Mouse (Mus musculus) limb, embryonic 11.5 days (tissue): ENCODE results near the gene 4930432K21Rik. TPM values are rescaled to one million over a fixed set of nuclear protein-coding genes. Genes with fewer than 3 reads are reported as not detected.
A peak's percentile ranks its signal among the peaks of the same experiment; 100 is the strongest.

Source experiments
- ATAC-seq: fragments of 200-750 bp; cut with Nextera tagmentation; 2 replicates; pipeline ENCODE4 v1.8.0; 2017; ENCODE audit warnings: low read depth; ENCODE audit not compliant: insufficient number of reproducible peaks, low FRiP score, low TSS enrichment
- DNase-seq: peaks from one replicate; pipeline ENCODE4 v3.0.0-alpha.2; 2015; ENCODE audit warnings: low spot score
- H3K27ac ChIP-seq: fragments of 300-500 bp; sonication (generic); replicated peaks from 2 replicates; pipeline ENCODE4 v1.5.1; 2014; ENCODE audit warnings: low read depth, mild to moderate bottlenecking, low read length
- H3K27me3 ChIP-seq: fragments of 300-500 bp; sonication (generic); 2 replicates; pipeline ENCODE4 v1.6.1; 2014; ENCODE audit warnings: mild to moderate bottlenecking, low read length, mixed read lengths; ENCODE audit not compliant: control insufficient read depth, insufficient read depth
- H3K36me3 ChIP-seq: fragments of 300-500 bp; sonication (generic); 2 replicates; pipeline ENCODE4 v1.6.1; 2014; ENCODE audit warnings: mild to moderate bottlenecking, low read length, moderate library complexity, mixed read lengths; ENCODE audit not compliant: control insufficient read depth, insufficient read depth
- H3K4me1 ChIP-seq: fragments of 300-500 bp; sonication (generic); 2 replicates; pipeline ENCODE4 v1.6.1; 2014; ENCODE audit warnings: low read length, mixed read lengths; ENCODE audit not compliant: control insufficient read depth, insufficient read depth
- H3K4me2 ChIP-seq: fragments of 300-500 bp; sonication (generic); 2 replicates; pipeline ENCODE4 v1.6.1; 2014; ENCODE audit warnings: low read depth, mild to moderate bottlenecking, moderate library complexity; ENCODE audit not compliant: severe bottlenecking
- H3K4me3 ChIP-seq: fragments of 300-500 bp; sonication (generic); 2 replicates; pipeline ENCODE4 v1.5.1; 2014; ENCODE audit warnings: low read depth, low read length
- H3K9ac ChIP-seq: fragments of 300-500 bp; sonication (generic); 2 replicates; pipeline ENCODE4 v1.6.1; 2014; ENCODE audit warnings: mild to moderate bottlenecking, low read length
- H3K9me3 ChIP-seq: fragments of 300-500 bp; sonication (generic); 2 replicates; pipeline ENCODE4 v1.6.1; 2016; ENCODE audit warnings: low read length; ENCODE audit not compliant: control insufficient read depth
- WGBS: fragments of 180-500 bp; shearing (Covaris S2); extraction: QIAGEN DNeasy Blood & Tissue Kit; methylation state at CpG from one replicate; pipeline ENCODE4 v1.1.7; 2014; 5-methylcytosine and 5-hydroxymethylcytosine counted together
- microRNA counts: library from miRNA; unstranded; fragments of <30 nt; microRNA quantifications from one replicate; lab custom pipeline; 2016
- microRNA-seq: library from miRNA; unstranded; fragments of <30 nt; microRNA quantifications from one replicate; pipeline ENCODE4, GENCODE M21; 2016
- polyA plus RNA-seq: library from polyadenylated mRNA; unstranded; fragments of >200 nt; fragmentation: Nextera tagmentation; extraction: Ambion mirVana; gene quantifications from 2 replicates; pipeline ENCODE4 v1.2.1, GENCODE M21; 2014

4930432K21Rik gene
- polyA plus RNA-seq, 1 experiment from 2014 or later, result 0.61 TPM

DNA sequence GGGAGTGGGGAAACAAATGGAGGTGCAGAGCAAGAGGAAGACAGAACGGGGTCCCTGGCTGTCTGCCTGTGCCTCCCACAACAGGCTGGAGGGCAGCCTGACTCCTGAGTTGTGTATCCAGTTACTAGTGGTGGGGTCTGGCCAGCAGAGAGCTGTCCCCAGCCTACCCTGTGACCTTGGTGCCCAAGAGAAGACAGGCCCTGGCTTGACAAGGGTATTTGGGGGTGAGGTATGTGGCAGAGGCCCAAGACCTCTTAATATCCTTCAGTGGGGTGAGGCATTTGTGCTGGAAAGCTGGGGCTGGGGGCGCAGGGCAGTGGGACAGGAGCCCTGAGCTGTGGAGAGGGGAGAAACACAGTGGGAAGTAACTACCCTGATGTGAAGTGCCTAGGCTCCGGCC is 63.4 kb downstream of the 4930432K21Rik start:
- no peaks in the 10 kb centered on the region for H3K27me3 ChIP-seq
- H3K9me3 ChIP-seq, result no peaks in the 10 kb centered on the region
- DNase-seq (no peak), ATAC-seq (no peak)
- H3K4me1 ChIP-seq, result 0 out of 2 replicates have a peak, but pooled peaks cover 2% of the 10 kb centered on the region
- no peak overlapping the region for H3K4me3 ChIP-seq
- no peak overlapping the region for H3K4me2 ChIP-seq
- peaks cover 20% of the 10 kb centered on the region for H3K36me3 ChIP-seq
- no peak overlapping the region for H3K9ac ChIP-seq
- H3K27ac ChIP-seq, result no peak overlapping the region
- 86% methylated on average over 3 of the region's 3 CpGs for WGBS

- H3K27ac ChIP-seq, result no peak overlapping the region
- H3K36me3 ChIP-seq, result peaks cover 20% of the 10 kb centered on the region
- H3K27me3 ChIP-seq, result no peaks in the 10 kb centered on the region
- H3K4me1 ChIP-seq, result 0 out of 2 replicates have a peak, but pooled peaks cover 2% of the 10 kb centered on the region
- H3K4me2 ChIP-seq, result no peak overlapping the region
- no peak for DNase-seq
- no peak overlapping the region for H3K4me3 ChIP-seq
- no peak for ATAC-seq
- H3K9me3 ChIP-seq, result no peaks in the 10 kb centered on the region
- WGBS, result 94% methylated on average over 31 of the region's 31 CpGs
- H3K9ac ChIP-seq, result no peak overlapping the region; the same call in 1 of the 2 replicates
Observed at GRCm38 (mm10) chr8:84211881-84212563, 64.2 kb downstream of the 4930432K21Rik start.

DNA sequence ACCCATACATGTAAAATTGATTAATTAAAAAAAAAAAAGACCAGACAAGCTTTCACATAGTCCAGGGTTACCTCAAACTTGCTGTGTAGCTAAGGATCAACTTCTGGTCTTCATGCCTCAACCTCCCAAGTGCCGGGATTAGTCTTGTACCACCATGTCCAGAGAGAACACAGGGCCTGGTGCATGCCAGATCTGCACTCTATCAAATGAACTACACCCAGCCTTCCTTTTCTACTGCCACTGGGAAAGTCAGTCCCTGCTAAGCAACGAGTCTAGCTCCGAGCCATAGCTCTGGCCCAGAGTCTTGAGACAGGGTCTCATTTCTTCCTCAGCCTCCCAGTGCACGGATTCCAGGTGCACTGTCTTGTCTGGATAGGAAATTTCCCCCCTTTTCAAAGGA is 65.5 kb downstream of the 4930432K21Rik start:
- Histone ChIP-seq H3K9me3 (no peaks in the 10 kb centered on the region), H3K4me2 (no peak overlapping the region), H3K27ac (no peak overlapping the region), H3K4me1 (0 out of 2 replicates have a peak, but pooled peaks cover 2% of the 10 kb centered on the region), H3K9ac (no peak overlapping the region), H3K27me3 (no peaks in the 10 kb centered on the region), H3K36me3 (peaks cover 26% of the 10 kb centered on the region), H3K4me3 (no peak overlapping the region)
- ATAC-seq, result no peak
- no peak for DNase-seq
- 86% methylated on average over 4 of the region's 4 CpGs for WGBS

DNA sequence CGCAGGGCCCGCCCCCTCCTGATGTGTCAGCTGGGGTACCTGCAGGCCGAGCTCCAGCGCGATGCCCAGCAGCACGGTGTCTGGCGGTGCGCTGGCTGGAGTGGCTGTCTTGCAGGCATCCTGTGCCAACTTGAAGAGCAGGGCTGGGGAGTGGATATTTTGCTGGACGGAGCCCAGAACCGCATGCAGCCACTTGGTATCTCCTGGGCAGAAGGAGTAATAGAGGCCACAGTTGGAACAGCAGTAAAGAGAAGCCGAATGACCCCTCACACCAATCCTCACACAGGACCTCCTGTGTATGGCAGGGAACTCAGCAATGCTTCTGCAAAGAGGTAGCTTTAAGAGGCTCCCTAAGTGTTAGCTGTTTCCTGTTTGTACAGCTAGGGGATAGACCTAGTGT is 69.4 kb downstream of the 4930432K21Rik start:
- H3K4me3 ChIP-seq, result no peak overlapping the region
- no peaks in the 10 kb centered on the region for H3K27me3 ChIP-seq
- H3K9me3 ChIP-seq, result no peaks in the 10 kb centered on the region
- DNase-seq (no peak), ATAC-seq (no peak)
- H3K9ac ChIP-seq, result no peak overlapping the region
- H3K27ac ChIP-seq, result no peak overlapping the region
- H3K36me3 ChIP-seq, result peaks cover 25% of the 10 kb centered on the region; the same call in 1 of the 2 replicates
- no peak overlapping the region for H3K4me2 ChIP-seq
- 93% methylated on average over 11 of the region's 11 CpGs for WGBS
- H3K4me1 ChIP-seq, result no peaks in the 10 kb centered on the region

DNA sequence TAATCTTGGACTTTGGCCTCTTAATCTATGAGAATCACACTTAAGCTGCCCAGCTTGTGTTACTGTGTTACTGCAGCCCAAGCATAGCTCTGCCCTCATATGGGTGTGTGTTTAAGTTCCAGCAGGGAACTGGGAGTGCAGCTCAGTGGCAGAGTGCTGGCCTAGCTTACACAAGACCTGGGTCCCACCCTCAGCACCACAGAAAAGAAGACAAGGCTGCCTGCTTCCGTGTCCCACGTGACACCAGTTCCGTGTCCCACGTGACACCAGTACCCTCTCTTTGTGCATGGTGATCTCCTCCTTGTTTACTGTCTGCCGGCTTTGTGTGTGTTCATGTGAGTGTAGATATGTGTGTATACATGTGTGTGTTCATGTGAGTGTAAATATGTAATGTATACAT is 70.3 kb downstream of the 4930432K21Rik start:
- DNase-seq, result no peak
- Histone ChIP-seq H3K9me3 (no peaks in the 10 kb centered on the region), H3K27ac (no peak overlapping the region), H3K9ac (no peak overlapping the region), H3K4me2 (no peak overlapping the region), H3K27me3 (no peaks in the 10 kb centered on the region), H3K4me1 (no peaks in the 10 kb centered on the region), H3K4me3 (no peak overlapping the region), H3K36me3 (peaks cover 29% of the 10 kb centered on the region)
- 92% methylated on average over 5 of the region's 5 CpGs for WGBS
- ATAC-seq, result no peak

DNA sequence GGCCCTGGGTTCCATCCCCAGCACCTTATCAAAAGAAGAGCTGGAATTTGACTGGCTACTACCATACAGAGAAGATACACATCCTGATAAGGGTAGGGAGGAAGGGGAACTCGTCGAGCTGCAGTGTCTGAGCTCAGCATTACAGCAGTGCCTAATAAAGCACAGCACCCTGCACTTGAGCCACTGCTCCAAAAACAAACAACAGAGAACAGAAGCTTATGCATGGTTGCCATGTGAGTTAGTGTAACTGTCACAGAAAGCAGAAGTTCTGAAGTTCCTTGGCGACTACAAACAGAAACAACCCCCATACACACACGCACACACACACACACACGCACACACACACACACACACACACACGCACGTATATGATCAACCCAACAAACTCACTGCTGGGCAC is 72.3 kb downstream of the 4930432K21Rik start:
- Histone ChIP-seq H3K4me2 (no peak overlapping the region), H3K9ac (no peak overlapping the region), H3K4me1 (no peaks in the 10 kb centered on the region), H3K27ac (no peak overlapping the region), H3K4me3 (no peak overlapping the region), H3K9me3 (no peaks in the 10 kb centered on the region), H3K36me3 (peaks cover 31% of the 10 kb centered on the region), H3K27me3 (no peaks in the 10 kb centered on the region)
- ATAC-seq (no peak), DNase-seq (no peak)
- 90% methylated on average over 7 of the region's 7 CpGs for WGBS

MicroRNAs within 50 kb of the gene (microRNA counts, 519-probe panel; counts per million panel counts)
- microRNA mmu-miR-181c (lab: Ali Mortazavi, UCI) (2,975 counts per million, percentile 34 among the panel's probes with 10 or more counts), microRNA mmu-miR-23a (lab: Ali Mortazavi, UCI) (4,568 counts per million, percentile 71 among the panel's probes with 10 or more counts), microRNA mmu-miR-27a (lab: Ali Mortazavi, UCI) (5,489 counts per million, percentile 89 among the panel's probes with 10 or more counts)

Small RNAs within 50 kb of the gene (microRNA-seq; reads per million reads assigned to microRNA genes)
- not detected for gene Gm25110
- gene Mir181c, result 6,815 reads per million, percentile 92 among the genes with 10 or more reads in this experiment
- 7,704 reads per million, percentile 93 among the genes with 10 or more reads in this experiment for gene Mir181d
- 9,461 reads per million, percentile 94 among the genes with 10 or more reads in this experiment for gene Mir23a
- not detected for gene Mir24-2
- gene Mir27a, result 201 reads per million, percentile 58 among the genes with 10 or more reads in this experiment
- gene Mir3074-2, result not detected

Other genes starting within 250 kb of the 4930432K21Rik start
- 20.7 and 23.0 TPM in 2 replicates for gene Adgrl1, start 247.9 kb upstream of the 4930432K21Rik start, polyA plus RNA-seq
- gene Gm10644, start 192.8 kb upstream of the 4930432K21Rik start, polyA plus RNA-seq, result 0.76 and 0.81 TPM in 2 replicates
- gene Asf1b, start 192.5 kb upstream of the 4930432K21Rik start, polyA plus RNA-seq, result 81.8 and 84.1 TPM in 2 replicates
- gene Prkaca, start 175.0 kb upstream of the 4930432K21Rik start, polyA plus RNA-seq, result 145 and 156 TPM in 2 replicates
- gene Samd1, start 150.4 kb upstream of the 4930432K21Rik start, polyA plus RNA-seq, result 18.9 and 19.0 TPM in 2 replicates
- 1.2 and 1.5 TPM in 2 replicates for gene 1700067K01Rik, start 146.5 kb upstream of the 4930432K21Rik start, polyA plus RNA-seq
- gene 2210011C24Rik, start 135.9 kb upstream of the 4930432K21Rik start, polyA plus RNA-seq, result 0.18 and 0.35 TPM in 2 replicates
- 1.1 and 2.1 TPM in 2 replicates for gene Palm3, start 126.6 kb upstream of the 4930432K21Rik start, polyA plus RNA-seq
- 0.20 and 0.27 TPM in 2 replicates for gene Il27ra, start 105.4 kb upstream of the 4930432K21Rik start, polyA plus RNA-seq
- gene Rln3, start 103.0 kb upstream of the 4930432K21Rik start, polyA plus RNA-seq, result not detected in 2 replicates
- 1.2 and 1.3 TPM in 2 replicates for gene Gm10643, start 82.9 kb upstream of the 4930432K21Rik start, polyA plus RNA-seq
- gene Rfx1, start 81.2 kb upstream of the 4930432K21Rik start, polyA plus RNA-seq, result 11.9 and 12.9 TPM in 2 replicates
- gene Dcaf15, start 43.3 kb upstream of the 4930432K21Rik start, polyA plus RNA-seq, result 13.4 and 15.2 TPM in 2 replicates
- gene Podnl1, start 22.0 kb upstream of the 4930432K21Rik start, polyA plus RNA-seq, result 0.10 and 0.17 TPM in 2 replicates
- gene Cc2d1a, start 89 bp upstream of the 4930432K21Rik start, polyA plus RNA-seq, result 15.2 and 15.7 TPM in 2 replicates
- gene Nanos3, start 37.2 kb downstream of the 4930432K21Rik start, polyA plus RNA-seq, result 4.3 and 4.9 TPM in 2 replicates
- gene Zswim4, start 89.0 kb downstream of the 4930432K21Rik start, polyA plus RNA-seq, result 23.9 and 24.5 TPM in 2 replicates
- 361 and 375 TPM in 2 replicates for gene D8Ertd738e, start 101.7 kb downstream of the 4930432K21Rik start, polyA plus RNA-seq
- 56.0 and 61.4 TPM in 2 replicates for gene Mri1, start 109.3 kb downstream of the 4930432K21Rik start, polyA plus RNA-seq
- gene Ccdc130, start 122.4 kb downstream of the 4930432K21Rik start, polyA plus RNA-seq, result 19.9 and 21.6 TPM in 2 replicates
- 5.3 and 9.1 TPM in 2 replicates for gene Cacna1a, start 240.4 kb downstream of the 4930432K21Rik start, polyA plus RNA-seq